Mouse (Mus musculus) CH12.LX (cell line): Measurements from ENCODE around the gene Nebl. TPM values are rescaled to one million over a fixed set of nuclear protein-coding genes. Genes with fewer than 3 reads are reported as not detected.

ENCODE experiments used
- DNase-seq: peaks from one replicate; pipeline ENCODE4 v3.0.0-alpha.2; 2013; ENCODE audit errors: extremely low read depth
- H3K27ac ChIP-seq: 2 replicates; pipeline ENCODE4 v1.5.1; 2012; ENCODE audit warnings: low read depth, mild to moderate bottlenecking, control low read depth, moderate library complexity; ENCODE audit not compliant: insufficient read depth
- H3K27me3 ChIP-seq: replicated peaks from 2 replicates; pipeline ENCODE3; 2012; ENCODE audit warnings: inconsistent platforms
- H3K36me3 ChIP-seq, 2 experiments: replicated peaks in 1 of 2; 2 replicates each; pipeline versions ENCODE3 to v1.6.1; 2012; ENCODE audit warnings: inconsistent platforms in 1 of 2, low read length in 1 of 2, mild to moderate bottlenecking in 1 of 2, mixed read lengths in 1 of 2, moderate library complexity in 1 of 2; ENCODE audit not compliant: control insufficient read depth in 1 of 2, insufficient read depth in 1 of 2
- H3K4me1 ChIP-seq, 2 experiments: 2 replicates each; pipeline ENCODE4 v1.6.1; 2012; ENCODE audit warnings: inconsistent platforms in 1 of 2, moderate library complexity in 1 of 2; ENCODE audit not compliant: insufficient read depth in 2 of 2, control insufficient read depth in 1 of 2
- H3K4me2 ChIP-seq: 2 replicates; pipeline ENCODE4 v1.6.1; 2012; ENCODE audit warnings: low read depth, mild to moderate bottlenecking, control low read depth; ENCODE audit not compliant: poor library complexity, insufficient read depth, severe bottlenecking
- H3K4me3 ChIP-seq, 3 experiments: fragments of 150-350 bp in 1 of 3; sonication (generic) in 1 of 3; replicated peaks in 1 of 3; 2 replicates each; pipeline versions ENCODE3 to v1.5.1; 2011 to 2012; ENCODE audit warnings: low read depth in 2 of 3, low read length in 2 of 3, mild to moderate bottlenecking in 2 of 3, moderate library complexity in 2 of 3, control low read depth in 1 of 3, improper control_type of control experiment in 1 of 3, inconsistent platforms in 1 of 3, mixed read lengths in 1 of 3; ENCODE audit not compliant: poor library complexity in 1 of 3
- H3K79me2 ChIP-seq: replicated peaks from 2 replicates; pipeline ENCODE4 v1.6.1; 2012; ENCODE audit warnings: mild to moderate bottlenecking, moderate library complexity; ENCODE audit not compliant: control insufficient read depth, poor library complexity, insufficient read depth, severe bottlenecking; ENCODE audit errors: extremely low read depth
- H3K9ac ChIP-seq: 2 replicates; pipeline ENCODE4 v1.6.1; 2012; ENCODE audit warnings: low read depth, mild to moderate bottlenecking, control low read depth, moderate library complexity; ENCODE audit not compliant: insufficient read depth
- H3K9me3 ChIP-seq: replicated peaks from 2 replicates; pipeline ENCODE3; 2012; ENCODE audit warnings: low read length, inconsistent platforms, mixed read lengths
- BHLHE40 ChIP-seq: IDR thresholded peaks from 2 replicates; pipeline ENCODE4 v1.6.1; 2011; ENCODE audit warnings: mild to moderate bottlenecking, low read depth, low read length, improper control_type of control experiment
- CHD1 ChIP-seq: IDR thresholded peaks from 2 replicates; pipeline ENCODE4 v1.6.1; 2012; ENCODE audit warnings: low read depth, low read length, improper control_type of control experiment, inconsistent platforms
- EP300 ChIP-seq: IDR thresholded peaks from 2 replicates; pipeline ENCODE4 v1.6.1; 2011; ENCODE audit warnings: low read length, improper control_type of control experiment
- KAT2A ChIP-seq: IDR thresholded peaks from 2 replicates; pipeline ENCODE4 v1.6.1; 2012; ENCODE audit warnings: low read length, improper control_type of control experiment, inconsistent platforms; ENCODE audit not compliant: insufficient replicate concordance
- MAFK ChIP-seq: IDR thresholded peaks from 2 replicates; pipeline ENCODE4 v1.6.1; 2011; ENCODE audit warnings: low read length, improper control_type of control experiment; ENCODE audit not compliant: insufficient replicate concordance
- MAZ ChIP-seq: IDR thresholded peaks from 2 replicates; pipeline ENCODE4 v1.6.1; 2012; ENCODE audit warnings: low read depth, mild to moderate bottlenecking, inconsistent platforms, low read length, improper control_type of control experiment, moderate library complexity
- MEF2A ChIP-seq: IDR thresholded peaks from 2 replicates; pipeline ENCODE4 v1.6.1; 2014; ENCODE audit warnings: low read depth, mild to moderate bottlenecking, inconsistent platforms, low read length, improper control_type of control experiment, borderline replicate concordance
- MYC ChIP-seq: IDR thresholded peaks from 2 replicates; pipeline ENCODE4 v1.6.1; 2011; ENCODE audit warnings: low read depth, mild to moderate bottlenecking, improper control_type of control experiment, low read length
- PAX5 ChIP-seq: IDR thresholded peaks from 2 replicates; pipeline ENCODE4 v1.6.1; 2012; ENCODE audit warnings: low read length, inconsistent platforms, mixed read lengths
- POLR2A ChIP-seq: IDR thresholded peaks from 2 replicates; pipeline ENCODE4 v1.6.1; 2011; ENCODE audit warnings: low read depth, mild to moderate bottlenecking, improper control_type of control experiment, low read length
- RAD21 ChIP-seq: IDR thresholded peaks from 2 replicates; pipeline ENCODE4 v1.6.1; 2011; ENCODE audit warnings: low read depth, mild to moderate bottlenecking, low read length, improper control_type of control experiment, moderate library complexity
- RCOR1 ChIP-seq: conservative IDR thresholded peaks from 2 replicates; pipeline ENCODE4 v1.6.1; 2012; ENCODE audit warnings: low read depth, mild to moderate bottlenecking, inconsistent platforms, low read length, improper control_type of control experiment
- SIN3A ChIP-seq: IDR thresholded peaks from 2 replicates; pipeline ENCODE4 v1.6.1; 2012; ENCODE audit warnings: low read length, improper control_type of control experiment, inconsistent platforms
- SMC3 ChIP-seq: IDR thresholded peaks from 2 replicates; pipeline ENCODE4 v1.6.1; 2011; ENCODE audit warnings: low read depth, low read length, improper control_type of control experiment
- TCF12 ChIP-seq: IDR thresholded peaks from 2 replicates; pipeline ENCODE4 v1.6.1; 2014; ENCODE audit warnings: low read depth, mild to moderate bottlenecking, inconsistent platforms, low read length, improper control_type of control experiment
- ZC3H11A ChIP-seq: IDR thresholded peaks from 2 replicates; pipeline ENCODE4 v1.6.1; 2012; ENCODE audit warnings: low read depth, mild to moderate bottlenecking, inconsistent platforms, low read length, improper control_type of control experiment
- ZKSCAN1 ChIP-seq: IDR thresholded peaks from 2 replicates; pipeline ENCODE4 v1.6.1; 2012; ENCODE audit warnings: low read depth, inconsistent platforms, low read length, improper control_type of control experiment, borderline replicate concordance
- ZMIZ1 ChIP-seq: IDR thresholded peaks from 2 replicates; pipeline ENCODE4 v1.6.1; 2012; ENCODE audit warnings: low read depth, mild to moderate bottlenecking, inconsistent platforms, low read length, improper control_type of control experiment
- ZNF384 ChIP-seq: IDR thresholded peaks from 2 replicates; pipeline ENCODE4 v1.6.1; 2012; ENCODE audit warnings: low read depth, low read length, improper control_type of control experiment, inconsistent platforms
- dilution Hi-C: fragments of 300-500 bp; cut with MboI; formaldehyde crosslinking; loops from 2 replicates; pipeline ENCODE4 v1.14.3; 2020; ENCODE audit warnings: low sequenced_read_pairs; ENCODE audit not compliant: extremely low pct_unique_long_range_greater_than_20kb, extremely low pct_ligation_motif_present
- in situ Hi-C: fragments of 300-500 bp; cut with MboI; formaldehyde crosslinking; loops from 3 replicates; pipeline ENCODE4 v1.14.3; 2019; ENCODE audit warnings: low sequenced_read_pairs, low pct_ligation_motif_present, low pct_unique_long_range_greater_than_20kb, mixed read lengths
- polyA plus RNA-seq: library from polyadenylated mRNA; unstranded; fragments of >175 nt; gene quantifications from 2 replicates; pipeline ENCODE4 v1.2.1, GENCODE M21; 2012; ENCODE audit warnings: low read depth; ENCODE audit not compliant: insufficient read length
- total RNA-seq, 2 experiments: library from RNA; depleted of rRNA; stranded (reverse); fragments of 300-350 nt in 1 of 2; fragments of >200 nt in 1 of 2; gene quantifications; 2 replicates each; pipeline ENCODE4 v1.2.3; 2012 to 2014

The Nebl gene
- total and polyA plus RNA-seq, 3 experiments, result 12.6 to 113 (median 46.4) TPM

DNA sequence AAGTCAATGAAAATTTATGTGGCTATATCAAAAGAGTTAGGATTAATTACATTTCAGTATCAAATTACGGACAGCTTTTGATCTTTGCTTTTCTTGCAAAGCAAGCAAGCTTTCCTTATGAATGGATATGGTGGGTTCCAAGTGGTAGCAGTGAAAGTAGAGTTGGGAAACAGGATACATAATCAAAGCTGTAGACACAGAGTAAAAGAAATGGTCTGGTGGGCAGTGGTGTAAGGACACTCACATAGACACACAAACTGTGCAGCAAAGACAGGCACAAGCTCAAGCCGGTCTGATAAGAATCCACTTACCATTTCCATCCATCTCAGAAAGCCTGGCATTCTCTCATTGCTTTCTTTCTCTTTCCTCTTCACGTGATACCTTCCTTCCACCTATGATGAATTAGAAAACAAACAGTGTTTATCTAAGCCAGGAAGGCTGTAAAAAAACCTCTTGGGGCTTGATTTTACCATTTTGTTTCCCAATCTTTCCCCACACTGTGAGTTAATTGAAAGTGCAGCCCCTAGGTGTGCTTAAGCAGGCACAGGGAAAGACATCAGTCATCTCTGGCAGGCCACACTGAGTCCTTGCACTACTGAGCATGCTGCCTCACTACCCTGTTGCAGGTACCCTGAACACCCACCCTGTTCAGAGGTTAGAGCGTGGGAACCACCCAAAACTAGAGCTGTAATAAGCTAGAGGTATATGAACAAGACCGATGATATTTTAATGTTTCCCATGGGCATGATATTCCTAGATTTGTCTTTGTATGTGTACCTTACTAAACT is 205.3 kb downstream of the Nebl start:
- no peaks in the 10 kb centered on the region for H3K27me3 ChIP-seq
- no peak overlapping the region for H3K9ac ChIP-seq
- TF ChIP-seq MEF2A (no peak), RCOR1 (no peak), SMC3 (no peak), SIN3A (no peak), MAFK (no peak), RAD21 (no peak), ZKSCAN1 (no peak), KAT2A (no peak), EP300 (no peak), MYC (no peak), ZC3H11A (no peak)
- dilution Hi-C loops, result no loop called here
- no peak for DNase-seq
- H3K79me2 ChIP-seq, result no peaks in the 10 kb centered on the region
- H3K4me1 ChIP-seq, result no peaks in the 10 kb centered on the region
- no peak overlapping the region for H3K27ac ChIP-seq
- no peaks in the 10 kb centered on the region for H3K36me3 ChIP-seq
- in situ Hi-C loops, result no loop called here
- no peaks in the 10 kb centered on the region for H3K9me3 ChIP-seq
- H3K4me2 ChIP-seq, result no peak overlapping the region
- H3K4me3 ChIP-seq, result no peak overlapping the region

GRCm38 (mm10) chr2:17525211-17525610 is 206.1 kb downstream of the Nebl start:
- Histone ChIP-seq H3K79me2 (no peaks in the 10 kb centered on the region), H3K4me1 (no peaks in the 10 kb centered on the region), H3K9ac (no peak overlapping the region), H3K27me3 (no peaks in the 10 kb centered on the region), H3K4me2 (no peak overlapping the region), H3K9me3 (no peaks in the 10 kb centered on the region)
- DNase-seq, result no peak
- in situ Hi-C loops, result no loop called here
- TF ChIP-seq TCF12 (no peak), ZNF384 (no peak), ZMIZ1 (no peak), BHLHE40 (no peak), KAT2A (no peak), PAX5 (no peak), MYC (no peak), POLR2A (no peak), CHD1 (no peak), MAZ (no peak)
- TF ChIP-seq, all 38 proteins: peak for 0
- no peaks in the 10 kb centered on the region for H3K36me3 ChIP-seq
- dilution Hi-C loops, result no loop called here
- no peak overlapping the region for H3K27ac ChIP-seq
- H3K4me3 ChIP-seq, result no peak overlapping the region
